Mouse (Mus musculus) cerebellum, adult 9-11 months (tissue): ENCODE measurements around the gene 1700025F22Rik.
"Not testable (repeated sequence)": the region's sequence is repeated elsewhere in the genome, so short reads cannot be mapped to it uniquely, and the experiment has no call there.

ENCODE experiments used
- DNase-seq: peaks from one replicate; pipeline ENCODE4 v3.0.0; 2022

1700025F22Rik gene

GRCm38 (mm10) chr19:11165172-11165571 is at the start of gene 1700025F22Rik:
TSS of gene 1700025F22Rik (minus strand) at chr19:11165320.
- no peak for DNase-seq

DNA sequence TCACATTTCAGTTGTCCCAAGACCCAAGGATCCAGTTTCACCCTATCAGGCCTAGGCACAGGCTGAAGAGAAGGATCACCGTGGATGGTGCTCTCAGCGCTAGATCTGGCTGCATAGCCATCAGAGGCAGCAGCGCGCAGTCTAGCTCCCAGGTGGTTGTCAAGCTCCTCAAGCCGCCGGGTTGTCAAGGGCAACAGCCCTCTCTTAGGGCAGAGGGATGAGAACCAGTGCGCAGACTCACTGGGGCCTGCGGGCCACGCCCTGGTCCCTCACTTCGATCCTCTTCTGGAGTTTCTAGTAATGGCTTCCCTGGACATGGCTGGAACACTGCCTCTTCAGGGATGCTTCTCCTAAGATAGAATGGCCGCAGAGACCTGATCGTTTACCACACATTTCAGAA is 31.4 kb upstream of the 1700025F22Rik start, which contains the start of gene Ms4a13:
TSS of gene Ms4a13 (minus strand) at position 192 of the 400 bp plus-strand sequence.
- DNase-seq, result no peak

DNA sequence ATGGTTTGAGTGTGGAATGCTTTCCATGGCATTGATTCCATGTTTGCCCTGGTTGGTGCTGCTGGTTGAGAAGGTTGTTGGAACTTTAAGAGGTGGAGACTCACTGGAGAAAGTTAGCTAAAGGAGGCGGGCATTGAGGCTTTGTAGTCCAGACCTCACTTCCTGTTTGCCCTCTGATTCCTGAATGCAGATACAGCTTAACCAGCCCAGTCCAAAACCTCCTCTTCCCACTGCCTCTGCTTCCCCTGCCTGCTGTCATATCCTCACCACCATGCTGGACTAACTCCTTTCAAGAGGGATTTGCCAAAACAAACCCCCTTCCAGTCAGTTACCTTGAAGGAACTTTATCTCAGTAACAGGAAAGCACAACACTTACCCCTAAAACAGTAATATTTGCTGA is 27.4 kb upstream of the 1700025F22Rik start:
- no peak for DNase-seq

DNA sequence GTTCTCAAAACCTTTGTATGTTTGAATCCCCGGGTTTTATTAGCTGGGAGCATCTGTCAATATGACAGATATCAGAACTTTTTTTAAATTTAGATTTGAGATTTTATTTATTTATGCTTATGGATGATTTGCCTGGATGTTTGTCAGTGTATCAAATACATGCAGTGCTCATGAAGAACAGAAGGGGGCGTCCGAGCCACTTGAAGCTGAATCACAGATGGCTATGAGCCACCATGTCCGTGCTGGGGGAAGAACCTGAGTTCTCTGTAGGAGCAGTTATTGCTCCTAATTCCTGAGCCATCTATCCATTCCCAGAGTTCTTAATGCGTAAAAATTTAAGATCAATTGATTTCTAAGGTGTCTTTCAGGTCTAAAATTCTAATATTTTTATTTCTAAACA is 19.0 kb upstream of the 1700025F22Rik start:
- no peak for DNase-seq

DNA sequence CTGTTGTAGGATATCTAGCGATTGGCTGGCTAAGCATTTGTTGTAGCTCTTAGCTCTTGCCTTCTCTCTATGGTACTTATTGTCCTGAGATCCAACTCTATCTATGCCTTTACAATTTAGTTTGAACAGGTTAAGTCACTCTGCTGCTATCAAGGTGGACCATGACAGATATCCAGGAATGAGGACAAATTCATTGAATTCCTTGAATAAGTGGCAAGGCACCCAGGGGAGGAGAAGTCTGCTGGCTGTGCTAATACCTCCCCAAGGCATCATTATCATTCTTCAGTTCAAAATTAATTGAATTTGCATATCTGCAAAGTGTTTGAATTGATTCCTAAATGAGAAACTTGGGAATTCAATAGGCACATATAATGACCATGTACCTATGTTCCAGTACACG is 12.3 kb upstream of the 1700025F22Rik start:
- DNase-seq, result no peak

- DNase-seq, result not testable (repeated sequence)
These were observed 7.2 kb downstream of the 1700025F22Rik start for GRCm38 (mm10) chr19:11157890-11158289.

DNA sequence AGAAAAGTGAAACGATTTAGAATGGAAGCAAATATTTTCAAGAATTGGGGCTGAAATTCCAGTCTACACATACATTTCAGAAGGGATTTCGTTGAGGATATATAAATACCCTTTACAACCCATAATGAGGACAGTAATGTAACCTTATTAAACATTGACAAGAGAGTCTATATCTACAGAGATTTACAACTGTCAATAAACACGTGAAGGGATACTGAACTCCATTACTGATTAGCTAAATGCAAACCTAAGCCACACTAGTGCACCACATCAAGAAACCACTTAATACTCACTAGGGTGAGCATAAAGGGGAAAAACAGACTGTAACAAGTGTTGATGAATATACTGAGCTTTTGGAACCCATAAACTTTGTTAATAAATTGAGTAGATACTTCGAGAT is 29.8 kb downstream of the 1700025F22Rik start:
- no peak for DNase-seq

DNA sequence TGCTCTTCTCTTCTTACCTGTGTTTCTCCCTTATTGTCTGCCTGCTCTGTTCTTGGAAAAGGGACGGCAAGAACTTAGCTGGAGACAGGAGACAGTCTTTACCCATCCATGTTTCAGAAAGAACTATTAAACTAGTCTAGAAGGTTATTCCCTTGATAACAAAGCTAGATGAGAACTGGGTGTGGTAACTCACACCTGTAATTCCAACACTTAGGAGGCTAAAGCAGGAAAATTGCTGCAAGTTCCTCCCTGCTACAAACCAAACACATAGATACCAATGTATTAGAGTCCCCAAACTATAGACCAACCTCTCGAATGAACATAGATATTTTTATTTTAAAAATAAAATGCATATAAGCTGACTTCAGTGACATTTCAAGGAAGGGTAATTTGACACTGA is 30.3 kb downstream of the 1700025F22Rik start:
- no peak for DNase-seq

DNA sequence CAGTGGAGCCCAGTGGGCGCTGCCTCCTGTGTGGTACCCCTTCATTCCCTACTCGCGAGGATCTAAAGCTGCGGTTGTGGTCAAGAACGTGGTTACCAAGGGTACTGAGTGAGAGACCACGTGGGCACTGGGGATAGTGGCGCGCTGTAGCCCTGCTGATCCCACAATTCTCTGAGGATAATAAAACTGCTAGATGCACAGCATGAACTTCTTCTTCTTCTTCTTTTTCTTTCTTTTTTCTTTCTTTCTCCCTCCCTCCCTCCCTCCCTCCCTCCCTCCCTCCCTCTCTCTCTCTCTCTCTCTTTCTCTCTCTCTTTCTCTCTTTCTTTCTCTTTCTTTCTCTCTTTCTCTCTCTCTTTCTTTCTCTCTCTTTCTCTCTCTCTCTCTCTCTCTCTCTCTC is 34.3 kb downstream of the 1700025F22Rik start, which contains the start of gene 1700017D01Rik:
TSS of gene 1700017D01Rik (minus strand) at position 101 of the 400 bp plus-strand sequence.
- not testable (repeated sequence) for DNase-seq

GRCm38 (mm10) chr19:11129702-11130101 is 35.4 kb downstream of the 1700025F22Rik start:
- no peak for DNase-seq

GRCm38 (mm10) chr19:11121016-11121420 is 44.1 kb downstream of the 1700025F22Rik start:
- peak; percentile 36 for DNase-seq

DNA sequence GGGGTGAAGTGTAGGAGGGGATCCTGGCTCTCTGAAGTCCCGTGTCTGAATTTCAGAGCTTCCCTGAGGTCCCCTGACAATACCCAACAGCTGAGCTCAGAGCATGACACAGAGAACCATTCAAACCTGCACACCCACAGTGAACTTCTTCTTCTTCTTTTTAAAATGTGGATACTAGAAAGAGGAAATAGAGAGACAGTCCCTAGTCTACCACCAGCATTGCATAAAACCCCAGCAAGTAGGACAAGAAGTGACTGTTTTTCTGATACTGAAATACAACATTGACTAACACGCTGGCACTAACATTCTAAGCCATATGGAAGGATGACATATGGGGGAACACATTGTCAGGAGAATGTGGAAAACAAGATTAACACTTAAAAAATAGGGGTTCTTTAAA is 45.8 kb downstream of the 1700025F22Rik start:
- DNase-seq, result no peak

- no peak for DNase-seq
These were observed 57.4 kb downstream of the 1700025F22Rik start for GRCm38 (mm10) chr19:11107746-11108145.

GRCm38 (mm10) chr19:11101880-11102279 is 63.2 kb downstream of the 1700025F22Rik start:
- DNase-seq, result no peak

GRCm38 (mm10) chr19:11098401-11098800 is 66.7 kb downstream of the 1700025F22Rik start:
- DNase-seq, result no peak

GRCm38 (mm10) chr19:11092131-11092530 is 73.0 kb downstream of the 1700025F22Rik start:
- not testable (repeated sequence) for DNase-seq
